Mouse (Mus musculus): ENCODE measurements around the gene Gna15.

Gna15 gene

DNA sequence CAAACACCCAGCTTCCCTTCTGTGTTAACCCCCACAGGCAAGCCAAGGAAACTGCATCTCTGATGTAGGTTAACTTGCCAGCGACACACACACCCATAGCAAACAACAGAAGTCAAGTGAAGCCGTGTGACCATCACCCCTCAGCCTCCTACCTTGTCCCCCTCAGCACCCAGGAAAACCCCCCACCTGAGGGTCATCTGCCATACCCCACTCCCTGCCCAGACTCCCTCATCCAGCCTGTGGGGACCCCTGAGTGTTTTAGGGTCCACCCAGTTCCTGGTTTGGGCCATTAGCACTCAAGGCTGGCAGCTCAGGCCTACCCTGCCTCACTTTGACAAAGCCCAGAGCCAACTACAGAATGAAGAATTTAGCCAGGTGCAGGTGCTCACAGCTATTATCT, 58.0 kb downstream of the Gna15 start:
- DNase-seq (ENCODE audit: low spot score) = no peak

- no peak for DNase-seq (ENCODE audit: low spot score)
These were observed 58.8 kb downstream of the Gna15 start for GRCm38 (mm10) chr10:81465265-81465645.

GRCm38 (mm10) chr10:81464405-81465264, 59.4 kb downstream of the Gna15 start:
- DNase-seq (ENCODE audit: low spot score) = peak; percentile 80

GRCm38 (mm10) chr10:81463531-81463930, 60.5 kb downstream of the Gna15 start:
- DNase-seq (ENCODE audit: low spot score) = no peak

GRCm38 (mm10) chr10:81462917-81463316, 61.1 kb downstream of the Gna15 start:
- no peak for DNase-seq (ENCODE audit: low spot score)

- no peak for DNase-seq (ENCODE audit: low spot score)
These were observed 61.6 kb downstream of the Gna15 start for GRCm38 (mm10) chr10:81462415-81462804.

DNA sequence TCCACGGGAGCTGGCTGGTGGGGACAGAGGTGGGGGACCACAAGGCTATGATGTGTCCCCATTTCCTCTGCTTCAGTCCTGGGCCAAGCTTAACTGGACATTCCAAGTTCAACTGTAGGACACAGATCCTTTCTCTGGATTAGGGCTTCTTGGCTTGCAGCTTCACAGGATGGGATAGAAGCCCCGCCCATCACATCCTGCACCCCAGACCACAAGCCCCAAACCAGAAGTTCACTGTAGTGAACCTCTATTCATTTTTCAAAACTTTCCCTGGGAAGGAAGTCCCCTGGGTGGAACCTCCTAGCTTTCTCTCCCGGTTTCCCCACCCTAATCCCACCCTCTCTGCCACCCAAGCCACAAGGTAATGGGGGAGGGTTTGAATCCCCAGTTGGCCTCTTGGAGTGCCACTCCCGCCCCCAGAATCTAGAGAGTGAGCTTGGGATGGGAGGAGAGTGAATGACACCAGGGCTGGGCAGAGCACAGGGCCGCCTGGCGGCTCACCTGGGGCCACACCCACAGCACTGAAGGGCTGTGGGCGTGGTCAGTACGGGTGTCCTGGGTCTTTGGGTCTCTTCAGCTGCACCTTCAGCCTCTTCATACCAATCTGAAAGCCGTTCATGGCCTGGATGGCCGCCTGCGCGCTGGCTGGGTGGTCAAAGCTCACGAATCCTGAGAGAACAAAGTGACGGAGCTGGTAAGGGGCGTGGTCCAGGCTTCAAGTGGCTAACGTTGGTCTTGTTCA, 62.2 kb downstream of the Gna15 start:
- DNase-seq (ENCODE audit: low spot score) = no peak

DNA sequence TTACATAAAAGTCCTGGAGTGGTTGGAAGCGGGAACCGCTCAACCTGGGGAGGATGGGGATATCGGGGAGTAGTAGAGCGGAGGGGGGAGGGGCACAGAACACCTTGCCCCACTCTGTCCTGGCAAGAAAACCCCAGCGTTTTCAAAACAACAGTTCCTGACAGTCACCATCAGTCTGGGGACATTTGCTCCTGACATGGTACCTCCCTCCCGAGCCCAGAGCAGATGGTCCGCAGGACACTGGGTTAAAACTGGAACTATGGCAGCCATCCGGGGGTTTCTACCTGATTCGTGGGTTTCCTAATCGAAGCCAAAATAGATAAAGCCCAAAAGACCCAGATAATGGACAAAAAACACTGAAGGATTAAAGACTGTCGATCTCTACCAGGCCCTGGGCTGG, 63.1 kb downstream of the Gna15 start:
- no peak for DNase-seq (ENCODE audit: low spot score)

DNA sequence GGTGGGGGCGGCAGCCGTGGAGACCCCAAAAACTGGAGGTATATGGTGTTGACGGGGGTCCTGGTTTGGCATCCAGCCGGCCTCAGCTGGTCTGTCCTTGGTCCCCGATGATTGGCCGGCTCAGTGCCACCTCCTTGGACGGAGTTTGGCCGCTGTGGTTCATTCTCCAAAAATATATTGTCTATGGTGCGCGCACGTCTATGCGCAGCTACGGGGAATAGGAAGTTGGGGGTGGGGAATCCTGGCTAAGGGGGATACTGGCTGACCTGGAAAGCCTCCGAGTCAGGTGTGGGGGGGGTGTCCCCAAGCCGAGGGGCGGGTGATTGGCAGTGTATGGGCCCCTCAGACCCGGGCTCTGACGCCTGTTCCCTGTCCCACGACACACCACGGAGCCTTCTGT, 63.6 kb downstream of the Gna15 start:
- no peak for DNase-seq (ENCODE audit: low spot score)

DNA sequence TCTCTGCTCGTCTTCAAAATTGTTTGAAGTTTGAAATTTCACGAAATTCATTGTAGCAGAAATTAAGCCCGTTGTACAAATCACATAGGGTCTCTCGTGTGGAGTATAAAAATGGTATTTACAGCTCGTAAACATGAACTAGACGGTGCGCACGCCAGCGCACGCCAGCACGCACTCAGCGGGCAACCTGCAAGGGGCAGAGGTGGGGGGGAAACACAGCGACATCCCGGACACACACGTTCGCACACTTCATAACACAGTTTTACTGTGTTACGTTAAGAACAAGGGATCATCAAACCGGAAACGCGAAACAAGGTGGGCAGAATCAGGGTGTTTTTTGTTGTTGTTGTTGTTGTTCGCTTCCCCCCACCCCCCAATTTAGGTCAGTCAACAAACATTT, 64.6 kb downstream of the Gna15 start:
- no peak for DNase-seq (ENCODE audit: low spot score)

DNA sequence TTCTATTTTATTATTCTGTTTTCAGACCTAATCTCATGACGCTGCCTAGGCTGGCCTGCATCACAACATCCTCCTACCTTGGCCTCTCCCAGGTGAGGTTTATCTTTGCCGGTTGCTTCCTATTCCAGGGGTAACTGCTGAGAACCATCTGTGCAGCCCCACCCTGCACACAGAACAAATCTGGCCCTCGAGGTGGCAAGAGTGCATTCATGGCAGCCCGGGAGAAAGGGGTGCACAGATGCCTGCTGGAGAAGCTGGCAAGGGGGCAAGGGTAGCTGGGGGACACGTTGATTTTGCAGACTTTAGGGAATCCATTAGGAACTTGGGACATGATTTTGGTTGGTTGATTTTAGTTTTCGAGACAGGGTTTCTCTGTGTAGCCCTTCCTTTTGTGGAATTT, 65.8 kb downstream of the Gna15 start:
- DNase-seq (ENCODE audit: low spot score) = no peak

DNA sequence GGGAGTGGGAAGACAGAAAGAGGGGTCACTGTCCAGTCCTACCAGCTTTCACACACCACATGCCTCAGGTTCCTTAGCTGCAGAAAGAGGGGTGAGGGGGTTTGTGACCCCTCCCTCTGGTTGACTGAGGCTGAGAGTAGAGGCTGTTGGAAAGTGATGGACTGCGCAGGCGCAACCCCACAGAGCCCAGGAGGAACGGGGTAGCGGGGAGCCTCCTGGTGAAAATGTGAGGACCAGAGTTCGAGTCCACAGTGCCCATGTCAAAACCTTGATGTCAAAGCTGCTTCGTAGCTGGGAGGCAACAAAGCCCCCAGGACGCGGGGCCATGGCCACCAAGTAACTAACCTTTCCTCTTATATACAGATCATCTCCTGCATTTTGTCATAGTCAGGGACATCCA, 66.4 kb downstream of the Gna15 start:
- no peak for DNase-seq (ENCODE audit: low spot score)

- no peak for DNase-seq (ENCODE audit: low spot score)
These were observed 67.0 kb downstream of the Gna15 start for GRCm38 (mm10) chr10:81456983-81457563.

GRCm38 (mm10) chr10:81455181-81455895, 68.7 kb downstream of the Gna15 start, which contains the start of gene Nfic:
Gene Nfic, minus strand, starts transcription at chr10:81455635.
- DNase-seq (ENCODE audit: low spot score) = no peak

- no peak for DNase-seq (ENCODE audit: low spot score)
These were observed 69.9 kb downstream of the Gna15 start for GRCm38 (mm10) chr10:81454106-81454505.

- no peak for DNase-seq (ENCODE audit: low spot score)
These were observed 71.1 kb downstream of the Gna15 start for GRCm38 (mm10) chr10:81452947-81453288.

All from embryo, embryonic 10.5 days (tissue).